Comparison of ENCODE assay signal across 1 mouse cellular context in genomic region chr17:36950981-36951947, GRCm38 (mm10).
A peak's percentile ranks its signal among the peaks of the same experiment; 100 is the strongest.
TF ChIP-seq lines count a peak whose summit lies in the region.

TSS of gene Ppp1r11 (minus strand) at chr17:36951741.

TF ChIP-seq in MEL, 35 proteins besides CTCF, POLR2A, EP300 and RAD21 (continued from another document):
- peak; percentile 60; the same call in 1 of the 2 replicates for TF ChIP-seq KAT2A (conservative IDR thresholded peaks at IDR 0.05; ENCODE audit: low read depth, low read length)
- TF ChIP-seq JUND (IDR thresholded peaks at IDR 0.05; ENCODE audit: low read depth, low read length): no peak
- TF ChIP-seq TAL1 (IDR thresholded peaks at IDR 0.05; ENCODE audit: low read length): no peak
- TF ChIP-seq ZC3H11A (IDR thresholded peaks at IDR 0.05; ENCODE audit: low read depth, low read length): no peak
- no peak for TF ChIP-seq POLR2AphosphoS5 (IDR thresholded peaks at IDR 0.05; ENCODE audit: borderline replicate concordance, low read depth, low read length)
